Comparison of ENCODE assay signal across 23 mouse cellular contexts in genomic region chr8:95782628-95783027, GRCm38 (mm10). TPM values are rescaled to one million over a fixed set of nuclear protein-coding genes. Genes with fewer than 3 reads are reported as not detected.
DNase-seq lines count a peak whose midpoint lies in the region; ATAC-seq and TF ChIP-seq lines count a peak whose summit lies in the region.
"Had no signal": no experiment of that assay in that cellular context is flagged by ENCODE, and none has a peak within 500 bp of the region (broad histone marks: within the 10 kb centered on the region; RNA-seq: fewer than 3 reads in every experiment).

No protein-coding gene starts in this region.

- H3K27ac ChIP-seq in gastrocnemius, adult 2 months, result peak overlapping the region; percentile 40; the same call in 1 of the 2 replicates
- H3K27ac ChIP-seq in hindbrain, postnatal 0 days, result no peak overlapping the region
- no peak overlapping the region for H3K27ac ChIP-seq in hindbrain, embryonic 14.5 days
- no peak overlapping the region for H3K27ac ChIP-seq in layer of hippocampus, adult 2 months
- H3K27ac ChIP-seq: embryonic facial prominence, embryonic 15.5 days; forebrain, embryonic 10.5 days; heart, embryonic 15.5 days; hindbrain, embryonic 12.5 days; intestine, embryonic 15.5 days had no signal

- CTCF ChIA-PET in Patski (lab: Charles Lee), result interaction anchor here (0.9 to 1.5 kb wide), 2 partner anchors 11 to 37 kb away, joined by 3 to 5 read pairs; no protein-coding TSS in a partner anchor

- no peak overlapping the region for H3K4me3 ChIP-seq in gastrocnemius, adult 2 months
- H3K4me3 ChIP-seq in hindbrain, postnatal 0 days (ENCODE audit: low read length), result no peak overlapping the region
- no peak overlapping the region for H3K4me3 ChIP-seq in hindbrain, embryonic 14.5 days (replicated peaks; ENCODE audit: low read length)
- no peak overlapping the region for H3K4me3 ChIP-seq in layer of hippocampus, adult 2 months
- H3K4me3 ChIP-seq: embryonic facial prominence, embryonic 15.5 days; erythroblast, embryonic 14.5 days; forebrain, embryonic 10.5 days; heart, embryonic 15.5 days; hindbrain, embryonic 12.5 days; intestine, embryonic 15.5 days had no signal

- no peaks in the 10 kb centered on the region for H3K27me3 ChIP-seq in hindbrain, postnatal 0 days (ENCODE audit: insufficient read depth, low read length)
- H3K27me3 ChIP-seq in hindbrain, embryonic 14.5 days (ENCODE audit: control insufficient read depth, insufficient read depth, low read length), result no peaks in the 10 kb centered on the region
- H3K27me3 ChIP-seq in Patski, result no peaks in the 10 kb centered on the region
- H3K27me3 ChIP-seq: embryonic facial prominence, embryonic 15.5 days; heart, embryonic 15.5 days; hindbrain, embryonic 12.5 days; intestine, embryonic 15.5 days had no signal

- DNase-seq in gastrocnemius, adult 2 months, result no peak
- DNase-seq in gastrocnemius, adult 8-10 months (ENCODE audit: low spot score in 2 of 2), result no peak
- no peak for DNase-seq in hindbrain, postnatal 0 days (ENCODE audit: low spot score)
- DNase-seq in hindbrain, embryonic 14.5 days (ENCODE audit: low spot score), result no peak
- no peak for DNase-seq in layer of hippocampus, adult 2 months (ENCODE audit: low spot score in 2 of 2)
- no peak for DNase-seq in layer of hippocampus, adult 18-20 months (ENCODE audit: low spot score in 2 of 2)
- DNase-seq in Patski (ENCODE audit: low read depth, low spot score), result no peak
- no peak for DNase-seq in embryo, embryonic 10.5 days (ENCODE audit: low spot score)
- DNase-seq: adrenal gland, postnatal 14 days; cerebellum, adult 18-20 months; cerebellum, postnatal 10 days; embryo, embryonic 11 days; gastrocnemius, postnatal 25 days; heart, postnatal 4 days had no signal

- TF ChIP-seq CTCF in gastrocnemius, adult 2 months (IDR thresholded peaks at IDR 0.05), result peak; percentile 48
- 0 out of 2 replicates have a peak, but pooled peaks have one; percentile 8 for TF ChIP-seq CTCF in hindbrain, postnatal 0 days (IDR thresholded peaks at IDR 0.05; ENCODE audit: low read depth)
- TF ChIP-seq CTCF in layer of hippocampus, adult 2 months (conservative IDR thresholded peaks at IDR 0.05), result peak; percentile 43
- peak; percentile 21 for TF ChIP-seq CTCF in Patski (IDR thresholded peaks at IDR 0.05)

- in situ Hi-C loops in Patski (cut with MboI; ENCODE audit: low pct_unique_long_range_greater_than_20kb), result no loop called here

- H3K9me3 ChIP-seq in hindbrain, postnatal 0 days (ENCODE audit: low read length), result no peaks in the 10 kb centered on the region
- no peaks in the 10 kb centered on the region for H3K9me3 ChIP-seq in hindbrain, embryonic 14.5 days (ENCODE audit: control insufficient read depth, low read length)
- H3K9me3 ChIP-seq: embryonic facial prominence, embryonic 15.5 days; heart, embryonic 15.5 days; hindbrain, embryonic 12.5 days; intestine, embryonic 15.5 days had no signal

- intact Hi-C loops in gastrocnemius, adult 2 months (cut with DNase I), result loop anchor here (2.0 to 5.0 kb wide), 2 partner anchors 24 to 50 kb away; partner anchors contain the start of gene Cnot1

- H3K36me3 ChIP-seq in hindbrain, postnatal 0 days (ENCODE audit: insufficient read depth, low read length), result peaks cover 14% of the 10 kb centered on the region; the same call in 1 of the 2 replicates
- peaks cover 70% of the 10 kb centered on the region for H3K36me3 ChIP-seq in hindbrain, embryonic 14.5 days (replicated peaks; ENCODE audit: control insufficient read depth, insufficient read depth)

- H3K9ac ChIP-seq in hindbrain, postnatal 0 days (replicated peaks; ENCODE audit: low read length), result no peak overlapping the region
- H3K9ac ChIP-seq in hindbrain, embryonic 14.5 days, result no peak overlapping the region
- H3K9ac ChIP-seq: embryonic facial prominence, embryonic 15.5 days; heart, embryonic 15.5 days; hindbrain, embryonic 12.5 days; intestine, embryonic 15.5 days had no signal

- ATAC-seq in hindbrain, postnatal 0 days, result no peak
- no peak for ATAC-seq in hindbrain, embryonic 14.5 days (ENCODE audit: low FRiP score)
- ATAC-seq in Patski, result no peak
- ATAC-seq: activated CD4-positive, CD25-positive, alpha-beta regulatory T cell, adult 4 months; forebrain, embryonic 14.5 days; intestine, embryonic 15.5 days had no signal

- H3K4me1 ChIP-seq in hindbrain, postnatal 0 days (ENCODE audit: insufficient read depth, low read length), result no peaks in the 10 kb centered on the region
- no peaks in the 10 kb centered on the region for H3K4me1 ChIP-seq in hindbrain, embryonic 14.5 days (replicated peaks; ENCODE audit: control insufficient read depth, insufficient read depth, low read length)
- H3K4me1 ChIP-seq: embryonic facial prominence, embryonic 15.5 days; forebrain, embryonic 10.5 days; hindbrain, embryonic 12.5 days; intestine, embryonic 15.5 days had no signal

- POLR2A ChIA-PET in Patski (lab: Charles Lee), result no interaction called here

- H3K4me2 ChIP-seq in hindbrain, postnatal 0 days (ENCODE audit: low read depth, low read length), result no peak overlapping the region
- no peak overlapping the region for H3K4me2 ChIP-seq in hindbrain, embryonic 14.5 days (replicated peaks)
- H3K4me2 ChIP-seq: embryonic facial prominence, embryonic 15.5 days; heart, embryonic 11.5 days; heart, embryonic 15.5 days; hindbrain, embryonic 12.5 days; intestine, embryonic 15.5 days had no signal

RNA-seq across cellular contexts. Expression of gene Cnot1, which starts 24.6 kb away (rescaled TPM):
- 10 to 100 TPM; 66.3 to 71.1 TPM for total RNA-seq in gastrocnemius, adult 2 months (2021)
- total RNA-seq in gastrocnemius, adult 8-10 months (2022), result 10 to 100 TPM; 59.0 to 80.5 (median 64.4) TPM
- 123 and 141 TPM in 2 replicates for total RNA-seq in hindbrain, postnatal 0 days (2014; rRNA removed)
- 23.0 and 25.4 TPM in 2 replicates for polyA plus RNA-seq in hindbrain, postnatal 0 days (2015; fragmentation: Nextera tagmentation; extraction: Ambion mirVana)
- 61.9 and 70.5 TPM in 2 replicates for polyA plus RNA-seq in hindbrain, embryonic 14.5 days (2014; fragmentation: Nextera tagmentation; extraction: Ambion mirVana)
- total RNA-seq in layer of hippocampus, adult 2 months (2021), result 100 to 1,000 TPM; 130 to 144 TPM
- 100 to 1,000 TPM; 118 to 119 TPM for total RNA-seq in layer of hippocampus, adult 18-20 months (2021)
- polyA plus RNA-seq in Patski (2021), result 115 TPM

RNA-seq across cellular contexts. Expression of gene Sap18b, which starts 42.5 kb away (rescaled TPM):
- 10 to 100 TPM; 77.5 to 78.4 TPM for total RNA-seq in gastrocnemius, adult 2 months (2021)
- total RNA-seq in gastrocnemius, adult 8-10 months (2022), result 10 to 100 TPM; 46.8 to 88.6 (median 67.0) TPM
- 31.2 and 57.4 TPM in 2 replicates for total RNA-seq in hindbrain, postnatal 0 days (2014; rRNA removed)
- 325 and 342 TPM in 2 replicates for polyA plus RNA-seq in hindbrain, postnatal 0 days (2015; fragmentation: Nextera tagmentation; extraction: Ambion mirVana)
- polyA plus RNA-seq in hindbrain, embryonic 14.5 days (2014; fragmentation: Nextera tagmentation; extraction: Ambion mirVana), result 259 and 266 TPM in 2 replicates
- 100 to 1,000 TPM; 123 to 140 TPM for total RNA-seq in layer of hippocampus, adult 2 months (2021)
- total RNA-seq in layer of hippocampus, adult 18-20 months (2021), result 100 to 1,000 TPM; 134 to 165 TPM
- 196 TPM for polyA plus RNA-seq in Patski (2021)
